In the genomic region with DNA sequence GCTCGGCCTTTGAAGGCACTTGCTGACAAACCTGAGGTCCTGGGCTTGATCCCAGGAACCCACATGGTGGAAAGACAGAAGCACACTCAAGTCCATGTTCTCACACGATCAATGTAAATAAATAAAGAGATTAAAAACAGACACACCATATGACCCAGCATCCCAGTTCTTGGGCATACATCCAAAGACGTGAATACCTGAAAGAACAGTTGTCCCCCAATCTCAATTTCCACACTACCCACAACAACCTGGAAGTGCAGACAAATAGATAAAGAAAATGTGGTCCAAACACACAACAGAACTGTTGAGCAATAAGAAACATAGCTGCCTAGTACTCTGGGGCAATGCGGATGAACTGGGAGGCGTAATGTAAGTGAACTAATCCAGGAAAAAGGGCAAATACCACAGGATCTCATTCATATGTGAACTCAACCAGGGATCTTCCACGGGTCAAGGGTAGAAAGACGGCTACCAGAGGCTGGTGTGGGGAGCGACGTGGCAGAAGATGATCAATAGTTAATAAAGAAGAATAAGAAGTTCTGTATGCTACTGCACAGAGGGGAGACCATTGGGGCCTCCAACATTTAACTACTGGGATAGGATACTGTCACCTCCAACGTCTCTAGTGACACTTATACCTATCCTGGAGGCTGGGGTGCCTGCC, we compare ENCODE assay signal across 27 mouse cellular contexts. TPM values are rescaled to one million over a fixed set of nuclear protein-coding genes. Genes with fewer than 3 reads are reported as not detected.
A peak's percentile ranks its signal among the peaks of the same experiment; 100 is the strongest.
DNase-seq lines count a peak whose midpoint lies in the region; ATAC-seq and TF ChIP-seq lines count a peak whose summit lies in the region.
"Had no signal": no experiment of that assay in that cellular context is flagged by ENCODE, and none has a peak within 500 bp of the region (broad histone marks: within the 10 kb centered on the region; RNA-seq: fewer than 3 reads in every experiment).

No protein-coding gene starts in this region.

- peaks cover 68% of the 10 kb centered on the region for H3K36me3 ChIP-seq in heart, embryonic 12.5 days
- H3K36me3 ChIP-seq in liver, embryonic 16.5 days (ENCODE audit: control insufficient read depth, insufficient read depth): peaks cover 7% of the 10 kb centered on the region
- peaks cover 15% of the 10 kb centered on the region for H3K36me3 ChIP-seq in stomach, embryonic 15.5 days

- no peak for TF ChIP-seq CTCF in bone marrow macrophage, adult 2 months (IDR thresholded peaks at IDR 0.05; ENCODE audit: low read depth, low read length)

- peaks cover 22% of the 10 kb centered on the region for H3K4me1 ChIP-seq in heart, embryonic 12.5 days (replicated peaks)
- H3K4me1 ChIP-seq in bone marrow macrophage, adult 2 months (ENCODE audit: control insufficient read depth, insufficient read depth, low read length): peaks cover 37% of the 10 kb centered on the region
- H3K4me1 ChIP-seq in liver, embryonic 16.5 days (ENCODE audit: control insufficient read depth, low read depth, low read length): peaks cover 7% of the 10 kb centered on the region
- H3K4me1 ChIP-seq in stomach, embryonic 15.5 days: no peaks in the 10 kb centered on the region
- H3K4me1 ChIP-seq: embryonic facial prominence, embryonic 10.5 days; forebrain, embryonic 13.5 days; limb, embryonic 12.5 days; midbrain, embryonic 12.5 days; neural tube, embryonic 12.5 days had no signal

- 86% methylated on average over 10 of the region's 10 CpGs for WGBS in heart, embryonic 12.5 days
- WGBS in liver, embryonic 16.5 days (ENCODE audit: insufficient replicate concordance): 62% methylated on average over 10 of the region's 10 CpGs
- 86% methylated on average over 10 of the region's 10 CpGs for WGBS in stomach, embryonic 15.5 days

- no peak overlapping the region for H3K4me3 ChIP-seq in heart, embryonic 12.5 days
- H3K4me3 ChIP-seq in bone marrow macrophage, adult 2 months (ENCODE audit: insufficient read depth, low read length): no peak overlapping the region
- no peak overlapping the region for H3K4me3 ChIP-seq in liver, embryonic 16.5 days (ENCODE audit: low read depth, low read length)
- H3K4me3 ChIP-seq in stomach, embryonic 15.5 days (replicated peaks): no peak overlapping the region
- H3K4me3 ChIP-seq: embryonic facial prominence, embryonic 10.5 days; embryonic facial prominence, embryonic 15.5 days; forebrain, embryonic 13.5 days; left cerebral cortex, adult 2 months; limb, embryonic 12.5 days; midbrain, embryonic 12.5 days; myocyte; neural tube, embryonic 12.5 days had no signal

- H3K4me2 ChIP-seq in heart, embryonic 12.5 days: no peak overlapping the region
- H3K4me2 ChIP-seq in liver, embryonic 16.5 days (ENCODE audit: low read depth, low read length): peak overlapping the region; percentile 4; the same call in 1 of the 2 replicates
- H3K4me2 ChIP-seq in stomach, embryonic 15.5 days: no peak overlapping the region
- H3K4me2 ChIP-seq: embryonic facial prominence, embryonic 15.5 days; forebrain, embryonic 13.5 days; limb, embryonic 12.5 days; midbrain, embryonic 12.5 days; neural tube, embryonic 12.5 days had no signal

- H3K27ac ChIP-seq in heart, embryonic 12.5 days (ENCODE audit: poor library complexity, severe bottlenecking): no peak overlapping the region
- peak overlapping the region; percentile 49 for H3K27ac ChIP-seq in bone marrow macrophage, adult 2 months (ENCODE audit: insufficient read depth, low read depth, low read length)
- H3K27ac ChIP-seq in liver, embryonic 16.5 days (ENCODE audit: low read length): peak overlapping the region; percentile 48
- peak overlapping the region; percentile 63 for H3K27ac ChIP-seq in stomach, embryonic 15.5 days
- H3K27ac ChIP-seq: embryonic facial prominence, embryonic 10.5 days; embryonic facial prominence, embryonic 15.5 days; forebrain, embryonic 13.5 days; kidney, postnatal 0 days; left cerebral cortex, adult 2 months; limb, embryonic 12.5 days; midbrain, embryonic 12.5 days; neural tube, embryonic 12.5 days had no signal

- no peaks in the 10 kb centered on the region for H3K27me3 ChIP-seq in heart, embryonic 12.5 days (replicated peaks)
- no peaks in the 10 kb centered on the region for H3K27me3 ChIP-seq in liver, embryonic 16.5 days (ENCODE audit: control insufficient read depth, insufficient read depth, low read depth, low read length)
- H3K27me3 ChIP-seq in stomach, embryonic 15.5 days (replicated peaks): no peaks in the 10 kb centered on the region
- H3K27me3 ChIP-seq: embryonic facial prominence, embryonic 15.5 days; forebrain, embryonic 13.5 days; limb, embryonic 12.5 days; midbrain, embryonic 12.5 days; neural tube, embryonic 12.5 days; Patski had no signal

- no peak for ATAC-seq in heart, embryonic 12.5 days (ENCODE audit: insufficient number of reproducible peaks, low FRiP score)
- ATAC-seq in liver, embryonic 16.5 days (ENCODE audit: low read depth): no peak
- no peak for ATAC-seq in stomach, embryonic 15.5 days (ENCODE audit: insufficient read depth, low FRiP score, low read depth)
- ATAC-seq in erythroblast, adult 5-6 weeks (replicated peaks; ENCODE audit: low FRiP score, poor library complexity, severe bottlenecking): no peak
- ATAC-seq in granulocyte monocyte progenitor cell, adult 5-6 weeks (replicated peaks; ENCODE audit: poor library complexity, severe bottlenecking): no peak
- ATAC-seq: forebrain, embryonic 13.5 days; hindbrain, embryonic 16.5 days; Patski had no signal

- no peak overlapping the region for H3K9ac ChIP-seq in heart, embryonic 12.5 days
- H3K9ac ChIP-seq in liver, embryonic 16.5 days (ENCODE audit: low read depth, low read length): no peak overlapping the region
- no peak overlapping the region for H3K9ac ChIP-seq in stomach, embryonic 15.5 days
- H3K9ac ChIP-seq: embryonic facial prominence, embryonic 15.5 days; forebrain, embryonic 13.5 days; limb, embryonic 12.5 days; midbrain, embryonic 12.5 days; neural tube, embryonic 12.5 days had no signal

- DNase-seq in heart, adult 11 months: peak; percentile 65
- no peak for DNase-seq in cerebellum, postnatal 36 days
- DNase-seq: adrenal gland, postnatal 25 days; cerebellum, adult 2 months; cerebellum, postnatal 14 days; gastrocnemius, postnatal 10 days; heart, postnatal 14 days; lung, adult 18-20 months; lung, postnatal 10 days; right cerebral cortex, postnatal 4 days had no signal

- no peak for TF ChIP-seq POLR2A in bone marrow macrophage, adult 2 months (IDR thresholded peaks at IDR 0.05; ENCODE audit: borderline replicate concordance, low read depth, low read length)

- 0 out of 2 replicates have a peak, but pooled peaks cover 2% of the 10 kb centered on the region for H3K9me3 ChIP-seq in heart, embryonic 12.5 days (replicated peaks)
- H3K9me3 ChIP-seq in liver, embryonic 16.5 days (replicated peaks; ENCODE audit: control insufficient read depth, low read length): no peaks in the 10 kb centered on the region
- H3K9me3 ChIP-seq in stomach, embryonic 15.5 days: no peaks in the 10 kb centered on the region
- H3K9me3 ChIP-seq: embryonic facial prominence, embryonic 10.5 days; embryonic facial prominence, embryonic 15.5 days; forebrain, embryonic 13.5 days; limb, embryonic 12.5 days; midbrain, embryonic 12.5 days; neural tube, embryonic 12.5 days had no signal

RNA-seq across cellular contexts. Expression of gene Nudt5, which starts 42.8 kb away (rescaled TPM):
- polyA plus RNA-seq in heart, embryonic 12.5 days (2016; fragmentation: Nextera tagmentation; extraction: Ambion mirVana): 70.6 and 75.3 TPM in 2 replicates
- polyA plus RNA-seq in bone marrow macrophage, adult 2 months (2012; ENCODE audit: insufficient read depth, insufficient read length, missing spikeins): 22.9 and 23.1 TPM in 2 replicates
- 38.7 and 44.9 TPM in 2 replicates for polyA plus RNA-seq in liver, embryonic 16.5 days (2015; fragmentation: Nextera tagmentation; extraction: Ambion mirVana)
- polyA plus RNA-seq in stomach, embryonic 15.5 days (2015; fragmentation: Nextera tagmentation; extraction: Ambion mirVana): 72.9 and 76.4 TPM in 2 replicates
- 7.9 and 9.0 TPM in 2 replicates for total RNA-seq in erythroblast, adult 5-6 weeks (2015; ENCODE audit: low replicate concordance)
- 6.8 and 17.8 TPM in 2 replicates for total RNA-seq in erythroblast, adult 5-6 weeks (2017; ENCODE audit: low replicate concordance)
- total RNA-seq in granulocyte monocyte progenitor cell, adult 5-6 weeks (2014; fragmentation: Nextera tagmentation): 63.6 and 73.3 TPM in 2 replicates
- 83.9 and 88.2 TPM in 2 replicates for total RNA-seq in granulocyte monocyte progenitor cell, adult 5-6 weeks (2017)

RNA-seq across cellular contexts. Expression of gene Cdc123, which starts 42.9 kb away (rescaled TPM):
- polyA plus RNA-seq in heart, embryonic 12.5 days (2016; fragmentation: Nextera tagmentation; extraction: Ambion mirVana): 205 and 207 TPM in 2 replicates
- polyA plus RNA-seq in bone marrow macrophage, adult 2 months (2012; ENCODE audit: insufficient read depth, insufficient read length, missing spikeins): 102 and 103 TPM in 2 replicates
- 116 and 134 TPM in 2 replicates for polyA plus RNA-seq in liver, embryonic 16.5 days (2015; fragmentation: Nextera tagmentation; extraction: Ambion mirVana)
- polyA plus RNA-seq in stomach, embryonic 15.5 days (2015; fragmentation: Nextera tagmentation; extraction: Ambion mirVana): 277 and 297 TPM in 2 replicates
- total RNA-seq in erythroblast, adult 5-6 weeks (2015; ENCODE audit: low replicate concordance): 41.8 and 43.6 TPM in 2 replicates
- 62.3 and 80.2 TPM in 2 replicates for total RNA-seq in erythroblast, adult 5-6 weeks (2017; ENCODE audit: low replicate concordance)
- total RNA-seq in granulocyte monocyte progenitor cell, adult 5-6 weeks (2014; fragmentation: Nextera tagmentation): 113 and 134 TPM in 2 replicates
- total RNA-seq in granulocyte monocyte progenitor cell, adult 5-6 weeks (2017): 108 and 112 TPM in 2 replicates
